Mouse (Mus musculus): Measurements from ENCODE around the gene Arid1b.

- TF ChIP-seq POLR2A (IDR thresholded peaks at IDR 0.05; ENCODE audit: extremely low read depth, insufficient read depth, low read length) (no peak), CTCF (IDR thresholded peaks at IDR 0.05; ENCODE audit: low read depth, low read length) (no peak)
Observed at GRCm38 (mm10) chr17:4947013-4947412, 47.1 kb upstream of the Arid1b start.
